ENCODE assay signal across 9 mouse cellular contexts in the genomic region with DNA sequence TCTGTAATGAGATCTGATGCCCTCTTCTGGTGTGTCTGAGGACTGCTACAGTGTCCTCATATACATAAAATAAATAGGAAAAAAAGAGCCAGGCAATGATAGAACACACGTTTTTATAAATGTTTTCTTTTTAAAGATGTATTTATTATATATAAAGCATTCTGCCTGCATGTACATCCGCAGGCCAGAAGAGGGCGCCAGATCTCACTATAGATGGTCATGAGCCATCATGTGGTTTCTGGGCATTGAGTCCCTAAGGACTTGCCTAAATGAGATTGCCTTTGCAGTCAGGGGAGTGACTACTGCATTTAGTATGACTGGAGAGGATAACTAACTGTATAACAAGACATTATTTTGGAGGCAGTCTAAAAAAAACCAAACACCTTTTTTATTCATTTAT. TPM values are rescaled to one million over a fixed set of nuclear protein-coding genes. Genes with fewer than 3 reads are reported as not detected.
DNase-seq lines count a peak whose midpoint lies in the region; ATAC-seq and TF ChIP-seq lines count a peak whose summit lies in the region.
"Had no signal": no experiment of that assay in that cellular context is flagged by ENCODE, and none has a peak within 500 bp of the region (broad histone marks: within the 10 kb centered on the region; RNA-seq: fewer than 3 reads in every experiment).

No protein-coding gene starts in this region.

- H3K27me3 ChIP-seq in Patski = no peaks in the 10 kb centered on the region
- H3K27me3 ChIP-seq: limb, embryonic 12.5 days had no signal

- TF ChIP-seq CTCF in Patski (IDR thresholded peaks at IDR 0.05) = peak; percentile 80

- DNase-seq in heart, adult 18-20 months = peak; percentile 0 to 28
- no peak for DNase-seq in heart, postnatal 36 days
- DNase-seq in 3134 (ENCODE audit: extremely low read depth, insufficient read length, low spot score) (peak; percentile 22), Patski (ENCODE audit: low read depth, low spot score) (no peak)
- DNase-seq in induced T-regulatory cell, adult 2 months (ENCODE audit: low read depth) = peak; percentile 70
- DNase-seq in thymus, postnatal 0 days (ENCODE audit: low spot score) = peak; percentile 29
- DNase-seq in frontal cortex, postnatal 36 days (ENCODE audit: low spot score in 2 of 2) = no peak
- no peak for DNase-seq in left cerebral cortex, adult 9 months (ENCODE audit: low spot score in 2 of 2)

- in situ Hi-C loops in Patski (cut with MboI; ENCODE audit: low pct_unique_long_range_greater_than_20kb) = loop anchor here (25.0 kb wide), 1 partner anchor 367 kb away; no protein-coding TSS in a partner anchor

- intact Hi-C loops in heart, postnatal 36 days (cut with DNase I) = no loop called here

- CTCF ChIA-PET in Patski (lab: Charles Lee) = no interaction called here

- no peak for ATAC-seq in Patski

- POLR2A ChIA-PET in Patski (lab: Charles Lee) = no interaction called here

RNA-seq across cellular contexts. Expression of gene Taf1, which starts 27.9 kb away (rescaled TPM):
- 10 to 100 TPM; 14.6 to 17.6 TPM for total RNA-seq in heart, adult 18-20 months (2021)
- total RNA-seq in heart, postnatal 36 days (2021) = 10 to 100 TPM; 14.6 to 19.2 TPM
- polyA plus RNA-seq in Patski (2021) = 59.5 TPM
- 7.2 and 8.8 TPM in 2 replicates for polyA plus RNA-seq in thymus, postnatal 0 days (2015; fragmentation: Nextera tagmentation; extraction: Ambion mirVana)

RNA-seq across cellular contexts. Expression of gene Itgb1bp2, which starts 55.7 kb away (rescaled TPM):
- 100 to 1,000 TPM; 163 to 187 TPM for total RNA-seq in heart, adult 18-20 months (2021)
- total RNA-seq in heart, postnatal 36 days (2021) = 100 to 1,000 TPM; 184 to 237 TPM
- polyA plus RNA-seq in Patski (2021) = 0.36 TPM
- 1.1 and 1.2 TPM in 2 replicates for polyA plus RNA-seq in thymus, postnatal 0 days (2015; fragmentation: Nextera tagmentation; extraction: Ambion mirVana)

Comparison
In these comparisons a context has a peak if more than half of its experiments do, and no peak if none do; other contexts are left out.
1. DNase-seq: peak in heart, adult 18-20 months (2 of 2), 3134 (single experiment), induced T-regulatory cell, adult 2 months (single experiment) and thymus, postnatal 0 days (single experiment); none in heart, postnatal 36 days (0 of 2), Patski (single experiment), frontal cortex, postnatal 36 days (0 of 2) and left cerebral cortex, adult 9 months (0 of 2).